Mouse (Mus musculus): ENCODE data around the gene 1700123L14Rik.

- TF ChIP-seq USF2 (conservative IDR thresholded peaks at IDR 0.05; ENCODE audit: low read depth, low read length) (no peak), BHLHE40 (IDR thresholded peaks at IDR 0.05; ENCODE audit: low read depth, low read length) (no peak), UBTF (IDR thresholded peaks at IDR 0.05; ENCODE audit: low read depth, low read length) (no peak), CTCF (conservative IDR thresholded peaks at IDR 0.05 in 1 of 2, IDR thresholded peaks at IDR 0.05 in 1 of 2; ENCODE audit: low read depth in 2 of 2, low read length in 2 of 2) (no peak), MAZ (IDR thresholded peaks at IDR 0.05; ENCODE audit: low read depth, low read length) (no peak), CHD1 (IDR thresholded peaks at IDR 0.05; ENCODE audit: low read depth, low read length) (no peak)
These were observed 39.4 kb upstream of the 1700123L14Rik start for GRCm38 (mm10) chr6:96205395-96205794.

Measured in CH12.LX (cell line).